Mouse (Mus musculus) midbrain, postnatal 0 days (tissue): Measurements from ENCODE around the gene Uvrag. TPM values are rescaled to one million over a fixed set of nuclear protein-coding genes. Genes with fewer than 3 reads are reported as not detected.
A peak's percentile ranks its signal among the peaks of the same experiment; 100 is the strongest.

Experiments
- ATAC-seq: fragments of 200-750 bp; cut with Nextera tagmentation; 2 replicates; pipeline ENCODE4 v1.8.0; 2017; ENCODE audit warnings: moderate number of reproducible peaks, mild to moderate bottlenecking, moderate TSS enrichment, moderate library complexity; ENCODE audit not compliant: low FRiP score
- DNase-seq: peaks from one replicate; pipeline ENCODE4 v3.0.0-alpha.2; 2015; ENCODE audit warnings: low spot score
- H3K27ac ChIP-seq: fragments of 300-500 bp; sonication (generic); 2 replicates; pipeline ENCODE4 v1.5.1; 2014; ENCODE audit warnings: low read depth, mild to moderate bottlenecking, low read length, mixed read lengths
- H3K27me3 ChIP-seq: fragments of 300-500 bp; sonication (generic); 2 replicates; pipeline ENCODE4 v1.6.1; 2014; ENCODE audit warnings: low read length, control low read depth, mixed read lengths; ENCODE audit not compliant: insufficient read depth
- H3K36me3 ChIP-seq: fragments of 300-500 bp; sonication (generic); 2 replicates; pipeline ENCODE4 v1.6.1; 2014; ENCODE audit warnings: low read length, control low read depth, mixed read lengths; ENCODE audit not compliant: insufficient read depth
- H3K4me1 ChIP-seq: fragments of 300-500 bp; sonication (generic); 2 replicates; pipeline ENCODE4 v1.6.1; 2014; ENCODE audit warnings: mild to moderate bottlenecking, control low read depth, antibody characterized with exemption, low read length, mixed read lengths; ENCODE audit not compliant: insufficient read depth
- H3K4me2 ChIP-seq: fragments of 300-500 bp; sonication (generic); 2 replicates; pipeline ENCODE4 v1.6.1; 2014; ENCODE audit warnings: low read depth, mild to moderate bottlenecking, low read length, mixed read lengths; ENCODE audit not compliant: poor library complexity, severe bottlenecking
- H3K4me3 ChIP-seq: fragments of 300-500 bp; sonication (generic); 2 replicates; pipeline ENCODE4 v1.5.1; 2014; ENCODE audit warnings: low read depth, mild to moderate bottlenecking, low read length, moderate library complexity
- H3K9ac ChIP-seq: fragments of 300-500 bp; sonication (generic); replicated peaks from 2 replicates; pipeline ENCODE4 v1.6.1; 2014; ENCODE audit warnings: mild to moderate bottlenecking, low read length, moderate library complexity, mixed read lengths; ENCODE audit not compliant: poor library complexity, severe bottlenecking
- H3K9me3 ChIP-seq: fragments of 300-500 bp; sonication (generic); 2 replicates; pipeline ENCODE4 v1.6.1; 2016; ENCODE audit warnings: low read length, control low read depth
- CTCF ChIP-seq: IDR thresholded peaks from 2 replicates; pipeline ENCODE4 v1.5.1; 2016; ENCODE audit warnings: antibody characterized with exemption, mild to moderate bottlenecking
- WGBS: fragments of 180-500 bp; shearing (Covaris S2); extraction: QIAGEN DNeasy Blood & Tissue Kit; methylation state at CpG from one replicate; pipeline ENCODE4 v1.1.7; 2014; 5-methylcytosine and 5-hydroxymethylcytosine counted together
- polyA plus RNA-seq: library from polyadenylated mRNA; unstranded; fragments of >200 nt; fragmentation: Nextera tagmentation; extraction: Ambion mirVana; gene quantifications from 2 replicates; pipeline ENCODE4 v1.2.1, GENCODE M21; 2015
- total RNA-seq: library from RNA; depleted of rRNA; stranded (reverse); fragments of >200 nt; gene quantifications from 2 replicates; pipeline ENCODE4 v1.2.3, GENCODE M21; 2014

The Uvrag gene
- total and polyA plus RNA-seq, 2 experiments from 2014 or later, result 19.8 to 23.3 TPM

- ATAC-seq (no peak), DNase-seq (no peak)
- Histone ChIP-seq H3K27me3 (no peaks in the 10 kb centered on the region), H3K4me1 (no peaks in the 10 kb centered on the region), H3K4me3 (no peak overlapping the region), H3K36me3 (no peaks in the 10 kb centered on the region), H3K27ac (no peak overlapping the region), H3K9ac (no peak overlapping the region), H3K9me3 (no peaks in the 10 kb centered on the region), H3K4me2 (no peak overlapping the region)
- no peak for TF ChIP-seq CTCF
- WGBS, result 88% methylated on average over 6 of the region's 6 CpGs
Measured at GRCm38 (mm10) chr7:99052471-99053241, 88.3 kb downstream of the Uvrag start.

GRCm38 (mm10) chr7:99050882-99051281, 90.1 kb downstream of the Uvrag start:
- Histone ChIP-seq H3K27ac (no peak overlapping the region), H3K9ac (no peak overlapping the region), H3K4me2 (no peak overlapping the region), H3K36me3 (no peaks in the 10 kb centered on the region), H3K4me1 (no peaks in the 10 kb centered on the region), H3K4me3 (no peak overlapping the region), H3K9me3 (no peaks in the 10 kb centered on the region), H3K27me3 (no peaks in the 10 kb centered on the region)
- WGBS, result 58% methylated on average over 1 of the region's 1 CpGs
- DNase-seq (peak; percentile 61), ATAC-seq (no peak)
- TF ChIP-seq CTCF, result no peak

- Histone ChIP-seq H3K4me3 (no peak overlapping the region), H3K4me2 (no peak overlapping the region), H3K27ac (no peak overlapping the region), H3K36me3 (no peaks in the 10 kb centered on the region), H3K9me3 (no peaks in the 10 kb centered on the region), H3K4me1 (no peaks in the 10 kb centered on the region), H3K9ac (no peak overlapping the region), H3K27me3 (no peaks in the 10 kb centered on the region)
- 88% methylated on average over 3 of the region's 3 CpGs for WGBS
- ATAC-seq (no peak), DNase-seq (no peak)
- TF ChIP-seq CTCF, result no peak
Measured at GRCm38 (mm10) chr7:99049897-99050296, 91.0 kb downstream of the Uvrag start.

- WGBS, result 37% methylated on average over 11 of the region's 11 CpGs
- Histone ChIP-seq H3K36me3 (no peaks in the 10 kb centered on the region), H3K9ac (no peak overlapping the region), H3K27ac (0 out of 2 replicates have a peak overlapping the region, but pooled peaks have one; percentile 47), H3K9me3 (no peaks in the 10 kb centered on the region), H3K4me3 (no peak overlapping the region), H3K27me3 (no peaks in the 10 kb centered on the region), H3K4me2 (peak overlapping the region; percentile 36), H3K4me1 (no peaks in the 10 kb centered on the region)
- TF ChIP-seq CTCF, result no peak
- DNase-seq, result peak; percentile 64
- no peak for ATAC-seq
Measured at GRCm38 (mm10) chr7:99046545-99047206, 94.3 kb downstream of the Uvrag start.

GRCm38 (mm10) chr7:99045525-99045924, 95.4 kb downstream of the Uvrag start:
- Histone ChIP-seq H3K4me1 (no peaks in the 10 kb centered on the region), H3K9me3 (no peaks in the 10 kb centered on the region), H3K36me3 (no peaks in the 10 kb centered on the region), H3K4me2 (no peak overlapping the region), H3K9ac (no peak overlapping the region), H3K27ac (no peak overlapping the region), H3K4me3 (no peak overlapping the region), H3K27me3 (no peaks in the 10 kb centered on the region)
- no peak for TF ChIP-seq CTCF
- no peak for DNase-seq
- 86% methylated on average over 6 of the region's 6 CpGs for WGBS
- ATAC-seq, result no peak

GRCm38 (mm10) chr7:99043923-99044322, 97.0 kb downstream of the Uvrag start:
- Histone ChIP-seq H3K27me3 (no peaks in the 10 kb centered on the region), H3K4me1 (no peaks in the 10 kb centered on the region), H3K36me3 (no peaks in the 10 kb centered on the region), H3K4me2 (no peak overlapping the region), H3K9me3 (no peaks in the 10 kb centered on the region), H3K4me3 (no peak overlapping the region), H3K27ac (no peak overlapping the region), H3K9ac (no peak overlapping the region)
- WGBS, result 87% methylated on average over 7 of the region's 7 CpGs
- no peak for ATAC-seq
- no peak for DNase-seq
- no peak for TF ChIP-seq CTCF
